Mouse (Mus musculus) heart, embryonic 13.5 days (tissue): ENCODE measurements at regions not wholly inside any gene's neighbourhood (a gene's known extent, or its start where the extent isn't known, plus 50 kb on each side); places are given as distances from the start of the nearest gene placed in this dataset.

Source experiments
- ATAC-seq: fragments of 200-750 bp; cut with Nextera tagmentation; 2 replicates; pipeline ENCODE4 v1.8.0; 2017; ENCODE audit warnings: moderate TSS enrichment; ENCODE audit not compliant: insufficient number of reproducible peaks, low FRiP score, low TSS enrichment; ENCODE audit errors: extremely low read depth
- H3K27ac ChIP-seq: fragments of 300-500 bp; sonication (generic); replicated peaks from 2 replicates; pipeline ENCODE4 v1.5.1; 2015; ENCODE audit warnings: moderate library complexity, mild to moderate bottlenecking, inconsistent platforms
- H3K27me3 ChIP-seq: fragments of 300-500 bp; sonication (generic); replicated peaks from 2 replicates; pipeline ENCODE4 v1.6.1; 2015; ENCODE audit warnings: mild to moderate bottlenecking, inconsistent platforms
- H3K36me3 ChIP-seq: fragments of 300-500 bp; sonication (generic); 2 replicates; pipeline ENCODE4 v1.6.1; 2015; ENCODE audit warnings: mild to moderate bottlenecking, inconsistent platforms
- H3K4me1 ChIP-seq: fragments of 300-500 bp; sonication (generic); 2 replicates; pipeline ENCODE4 v1.6.1; 2015; ENCODE audit warnings: inconsistent platforms
- H3K4me2 ChIP-seq: fragments of 300-500 bp; sonication (generic); 2 replicates; pipeline ENCODE4 v1.6.1; 2015; ENCODE audit warnings: inconsistent platforms, mild to moderate bottlenecking, moderate library complexity
- H3K4me3 ChIP-seq: fragments of 300-500 bp; sonication (generic); 2 replicates; pipeline ENCODE4 v1.5.1; 2015; ENCODE audit warnings: moderate library complexity, mild to moderate bottlenecking, inconsistent platforms
- H3K9ac ChIP-seq: fragments of 300-500 bp; sonication (generic); 2 replicates; pipeline ENCODE4 v1.6.1; 2015; ENCODE audit warnings: inconsistent platforms, mild to moderate bottlenecking, moderate library complexity
- H3K9me3 ChIP-seq: fragments of 300-500 bp; sonication (generic); 2 replicates; pipeline ENCODE4 v1.6.1; 2016; ENCODE audit warnings: inconsistent platforms
- WGBS: fragments of 180-500 bp; shearing (Covaris S2); methylation state at CpG from one replicate; pipeline ENCODE4 v1.1.7; 2015; ENCODE audit warnings: mixed read lengths; 5-methylcytosine and 5-hydroxymethylcytosine counted together

GRCm38 (mm10) chr1:72963449-72963848, 52.3 kb downstream of the Tnp1 start:
- no peaks in the 10 kb centered on the region for H3K36me3 ChIP-seq
- H3K9me3 ChIP-seq: no peaks in the 10 kb centered on the region
- H3K27ac ChIP-seq: peak overlapping the region; percentile 89
- ATAC-seq: no peak; the same call in 1 of the 2 replicates
- WGBS: 16% methylated on average over 7 of the region's 7 CpGs
- H3K9ac ChIP-seq: peak overlapping the region; percentile 70
- H3K4me1 ChIP-seq: peaks cover 33% of the 10 kb centered on the region
- peak overlapping the region; percentile 22 for H3K4me3 ChIP-seq
- H3K27me3 ChIP-seq: no peaks in the 10 kb centered on the region
- H3K4me2 ChIP-seq: peak overlapping the region; percentile 56

- H3K27me3 ChIP-seq: no peaks in the 10 kb centered on the region
- H3K4me1 ChIP-seq: peaks cover 35% of the 10 kb centered on the region
- no peaks in the 10 kb centered on the region for H3K36me3 ChIP-seq
- H3K4me2 ChIP-seq: no peak overlapping the region
- 0 out of 2 replicates have a peak overlapping the region, but pooled peaks have one; percentile 42 for H3K9ac ChIP-seq
- ATAC-seq: no peak; the same call in 1 of the 2 replicates
- H3K9me3 ChIP-seq: no peaks in the 10 kb centered on the region
- WGBS: 23% methylated on average over 4 of the region's 4 CpGs
- H3K4me3 ChIP-seq: no peak overlapping the region
- H3K27ac ChIP-seq: peak overlapping the region; percentile 59
Measured at GRCm38 (mm10) chr1:72960241-72960653, 55.5 kb downstream of the Tnp1 start.

- WGBS: 58% methylated on average over 2 of the region's 2 CpGs
- Histone ChIP-seq H3K4me1 (peaks cover 34% of the 10 kb centered on the region), H3K4me2 (no peak overlapping the region), H3K27me3 (no peaks in the 10 kb centered on the region), H3K36me3 (no peaks in the 10 kb centered on the region), H3K9ac (no peak overlapping the region), H3K9me3 (no peaks in the 10 kb centered on the region), H3K27ac (peak overlapping the region; percentile 22; the same call in 1 of the 2 replicates), H3K4me3 (no peak overlapping the region)
- ATAC-seq: no peak
Measured at GRCm38 (mm10) chr1:72955387-72955786, 60.3 kb downstream of the Tnp1 start.

- Histone ChIP-seq H3K9ac (no peak overlapping the region), H3K36me3 (no peaks in the 10 kb centered on the region), H3K4me1 (peaks cover 34% of the 10 kb centered on the region), H3K4me2 (no peak overlapping the region), H3K27me3 (no peaks in the 10 kb centered on the region), H3K4me3 (no peak overlapping the region), H3K27ac (no peak overlapping the region), H3K9me3 (no peaks in the 10 kb centered on the region)
- WGBS: 39% methylated on average over 6 of the region's 6 CpGs
- no peak for ATAC-seq
Measured at GRCm38 (mm10) chr1:72952896-72953295, 62.8 kb downstream of the Tnp1 start.

- 57% methylated on average over 7 of the region's 7 CpGs for WGBS
- no peak overlapping the region for H3K4me2 ChIP-seq
- ATAC-seq: no peak
- H3K9me3 ChIP-seq: no peaks in the 10 kb centered on the region
- H3K9ac ChIP-seq: no peak overlapping the region
- H3K4me1 ChIP-seq: peaks cover 43% of the 10 kb centered on the region
- H3K4me3 ChIP-seq: no peak overlapping the region
- H3K27ac ChIP-seq: no peak overlapping the region
- no peaks in the 10 kb centered on the region for H3K36me3 ChIP-seq
- no peaks in the 10 kb centered on the region for H3K27me3 ChIP-seq
Measured at GRCm38 (mm10) chr1:72951802-72952201, 63.9 kb downstream of the Tnp1 start.

GRCm38 (mm10) chr1:72951365-72951764, 64.3 kb downstream of the Tnp1 start:
- Histone ChIP-seq H3K4me1 (peaks cover 48% of the 10 kb centered on the region), H3K27ac (no peak overlapping the region)

GRCm38 (mm10) chr1:72946235-72946634, 69.5 kb downstream of the Tnp1 start:
- no peak for ATAC-seq
- peaks cover 65% of the 10 kb centered on the region for H3K4me1 ChIP-seq
- H3K9ac ChIP-seq: peak overlapping the region; percentile 65
- no peaks in the 10 kb centered on the region for H3K9me3 ChIP-seq
- H3K36me3 ChIP-seq: no peaks in the 10 kb centered on the region
- H3K27ac ChIP-seq: peak overlapping the region; percentile 93
- H3K27me3 ChIP-seq: no peaks in the 10 kb centered on the region
- 19% methylated on average over 4 of the region's 4 CpGs for WGBS
- H3K4me2 ChIP-seq: 0 out of 2 replicates have a peak overlapping the region, but pooled peaks have one; percentile 48
- H3K4me3 ChIP-seq: no peak overlapping the region

More at GRCm38 (mm10) chr1:72951365-72951764, 64.3 kb downstream of the Tnp1 start:
- Histone ChIP-seq H3K4me2 (no peak overlapping the region), H3K36me3 (no peaks in the 10 kb centered on the region), H3K27me3 (no peaks in the 10 kb centered on the region), H3K4me3 (no peak overlapping the region), H3K9ac (no peak overlapping the region), H3K9me3 (no peaks in the 10 kb centered on the region)
- no peak for ATAC-seq
- 60% methylated on average over 7 of the region's 7 CpGs for WGBS

GRCm38 (mm10) chr1:72945750-72946102, 70.0 kb downstream of the Tnp1 start:
- WGBS: 14% methylated on average over 9 of the region's 9 CpGs
- Histone ChIP-seq H3K9me3 (no peaks in the 10 kb centered on the region), H3K4me1 (peaks cover 63% of the 10 kb centered on the region), H3K27me3 (no peaks in the 10 kb centered on the region), H3K27ac (peak overlapping the region; percentile 93), H3K4me2 (peak overlapping the region; percentile 48), H3K4me3 (peak overlapping the region; percentile 24; the same call in 1 of the 2 replicates), H3K9ac (peak overlapping the region; percentile 65), H3K36me3 (no peaks in the 10 kb centered on the region)
- ATAC-seq: no peak

GRCm38 (mm10) chr1:72944805-72945749, 70.4 kb upstream of the Igfbp5 start:
- Histone ChIP-seq H3K9me3 (no peaks in the 10 kb centered on the region), H3K9ac (peak overlapping the region; percentile 65), H3K4me3 (peak overlapping the region; percentile 24; the same call in 1 of the 2 replicates), H3K4me1 (peaks cover 62% of the 10 kb centered on the region), H3K27ac (peak overlapping the region; percentile 93), H3K27me3 (no peaks in the 10 kb centered on the region), H3K36me3 (no peaks in the 10 kb centered on the region), H3K4me2 (peak overlapping the region; percentile 48)
- no peak for ATAC-seq
- 8% methylated on average over 21 of the region's 21 CpGs for WGBS

GRCm38 (mm10) chr1:72944221-72944620, 69.5 kb upstream of the Igfbp5 start:
- Histone ChIP-seq H3K27ac (peak overlapping the region; percentile 93), H3K9ac (peak overlapping the region; percentile 65; the same call in 1 of the 2 replicates), H3K4me3 (no peak overlapping the region), H3K27me3 (no peaks in the 10 kb centered on the region), H3K9me3 (no peaks in the 10 kb centered on the region), H3K36me3 (no peaks in the 10 kb centered on the region), H3K4me2 (peak overlapping the region; percentile 48), H3K4me1 (peaks cover 58% of the 10 kb centered on the region)
- ATAC-seq: peak; percentile 47; the same call in 1 of the 2 replicates
- WGBS: 14% methylated on average over 3 of the region's 3 CpGs

- peaks cover 58% of the 10 kb centered on the region for H3K4me1 ChIP-seq
- H3K27ac ChIP-seq: peak overlapping the region; percentile 93
- no peak overlapping the region for H3K9ac ChIP-seq
- H3K36me3 ChIP-seq: no peaks in the 10 kb centered on the region
- no peak overlapping the region for H3K4me2 ChIP-seq
- H3K9me3 ChIP-seq: no peaks in the 10 kb centered on the region
- H3K4me3 ChIP-seq: no peak overlapping the region
- H3K27me3 ChIP-seq: no peaks in the 10 kb centered on the region
- 77% methylated on average over 1 of the region's 1 CpGs for WGBS
- no peak for ATAC-seq
Measured at GRCm38 (mm10) chr1:72943082-72943481, 68.4 kb upstream of the Igfbp5 start.
